Mouse (Mus musculus): ENCODE measurements at regions not wholly inside any gene's neighbourhood (a gene's known extent, or its start where the extent isn't known, plus 50 kb on each side); places are given as distances from the start of the nearest gene placed in this dataset.

GRCm38 (mm10) chr15:93710493-93711149 is 114.9 kb upstream of the Prickle1 start:
- TF ChIP-seq POLR2A (IDR thresholded peaks at IDR 0.05; ENCODE audit: insufficient read depth, low read length): no peak
- no peak for TF ChIP-seq CTCF (IDR thresholded peaks at IDR 0.05; ENCODE audit: low read depth, low read length)
